Mouse (Mus musculus): ENCODE measurements around the gene Tmem150b.

Gene Tmem150b

DNA sequence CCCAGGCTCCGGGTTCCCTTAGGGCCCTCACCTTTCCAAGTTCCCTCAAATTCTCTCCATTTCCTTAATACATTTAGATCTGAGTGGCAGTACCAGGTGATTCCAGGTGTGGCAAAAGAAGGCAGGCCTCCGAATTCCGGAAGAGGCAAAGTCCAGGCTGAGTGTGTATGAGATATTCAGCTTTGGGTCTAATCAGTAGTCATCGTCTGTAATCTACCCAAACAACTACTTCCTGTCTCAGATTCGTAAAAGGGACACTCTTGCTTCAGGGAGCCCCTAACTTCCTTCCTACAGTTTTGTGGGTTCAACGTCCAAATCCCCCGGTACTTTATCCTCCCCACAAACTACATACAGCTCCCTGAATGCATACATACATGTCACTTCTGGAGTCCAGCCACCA is at the start of gene Tmem150b:
TSS of gene Tmem150b (minus strand) at position 81 of the 400 bp plus-strand sequence.
- in situ Hi-C loops (cut with MboI, MseI) = no loop called here

GRCm38 (mm10) chr7:4771202-4771601 is 46.2 kb upstream of the Tmem150b start, which contains the start of gene Fam71e2:
Gene Fam71e2, minus strand, starts transcription at chr7:4771302.
- in situ Hi-C loops (cut with MboI, MseI) = no loop called here

DNA sequence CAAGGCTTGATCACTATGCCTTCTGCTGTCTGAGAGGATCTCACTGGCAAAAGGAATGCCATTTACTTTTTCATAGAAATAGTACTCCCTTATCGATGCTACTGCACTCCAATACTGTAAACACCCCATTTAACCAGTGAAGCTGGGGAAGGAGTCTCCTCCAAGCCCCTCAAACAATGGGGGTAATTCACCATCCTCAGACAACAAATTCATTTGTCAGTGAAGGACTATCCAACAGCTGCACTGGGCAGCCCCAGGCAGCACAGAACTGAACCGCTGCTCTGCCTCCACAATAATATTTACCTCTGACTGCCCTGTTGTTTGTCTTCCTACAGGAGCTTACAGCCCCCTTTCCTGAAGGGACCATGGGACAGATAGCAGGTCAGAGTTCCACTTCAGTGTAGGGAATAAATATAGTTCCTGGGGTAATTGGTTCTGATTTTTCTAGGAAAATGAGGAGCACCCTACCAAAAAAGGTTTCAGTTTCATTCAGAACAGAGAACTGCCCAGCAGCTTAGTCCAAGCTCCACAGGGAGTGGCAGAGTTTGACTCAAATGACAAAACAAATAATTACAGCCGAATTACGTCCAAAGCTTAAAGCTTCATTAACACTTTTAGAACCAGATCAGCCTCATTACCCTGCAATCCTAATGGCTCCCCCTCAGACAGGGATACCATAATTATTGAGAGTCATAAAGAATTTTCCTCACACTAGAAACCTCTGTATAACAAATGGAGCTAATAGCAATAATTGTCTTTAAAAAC is 40.1 kb upstream of the Tmem150b start:
- in situ Hi-C loops (cut with MboI, MseI) = no loop called here

DNA sequence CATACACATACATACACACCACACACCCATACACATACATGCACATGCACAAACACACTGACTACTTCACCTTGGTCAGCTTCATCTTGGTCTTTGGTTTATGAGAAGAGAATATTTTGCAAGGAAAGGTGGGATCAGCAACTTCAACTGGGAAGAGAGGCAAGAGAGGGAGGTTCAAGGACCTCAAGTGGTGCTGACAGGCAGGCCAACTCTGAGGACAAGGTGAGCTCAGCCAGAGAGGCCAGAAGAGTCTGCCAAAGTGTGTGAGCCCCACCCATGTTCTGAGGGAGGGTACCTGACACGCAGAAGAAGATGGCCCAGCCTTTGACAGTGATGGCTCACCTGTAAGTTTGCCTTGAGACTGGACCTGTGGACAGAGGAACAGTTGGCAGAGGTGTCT is 34.6 kb upstream of the Tmem150b start:
- in situ Hi-C loops (cut with MboI, MseI) = no loop called here

- in situ Hi-C loops (cut with MboI, MseI) = loop anchor here (5.0 kb wide), 1 partner anchor 34 kb away; the partner anchor contains the start of gene Tmem238
Measured at GRCm38 (mm10) chr7:4752821-4753570, 27.9 kb upstream of the Tmem150b start, which contains the start of gene Cox6b2. Gene Cox6b2, minus strand, starts transcription at chr7:4753094.

- in situ Hi-C loops (cut with MboI, MseI) = loop anchor here (5.0 kb wide), 1 partner anchor 35 kb away; the partner anchor contains the start of gene Tmem238
Measured at GRCm38 (mm10) chr7:4751971-4752820, 27.1 kb upstream of the Tmem150b start.

DNA sequence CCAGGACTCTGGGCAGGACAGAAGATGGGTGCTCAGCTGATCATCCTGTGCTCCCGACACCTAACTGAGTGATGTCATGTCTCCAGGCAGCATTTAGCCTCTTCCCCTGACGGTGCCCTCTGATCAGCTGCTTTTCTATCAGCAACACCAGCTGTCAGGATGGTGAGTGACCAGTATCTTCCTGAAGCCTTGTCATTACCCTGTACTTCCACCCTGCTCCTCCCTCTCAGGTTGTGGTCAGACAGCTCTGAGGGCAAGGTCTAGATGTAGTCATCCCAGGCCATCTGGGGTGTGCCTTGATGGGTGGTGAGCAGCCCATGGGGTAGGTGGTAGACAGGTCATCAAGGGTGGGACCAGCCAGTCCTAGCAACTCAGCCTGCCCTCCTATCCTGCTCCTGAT is 24.1 kb upstream of the Tmem150b start:
- in situ Hi-C loops (cut with MboI, MseI) = no loop called here

DNA sequence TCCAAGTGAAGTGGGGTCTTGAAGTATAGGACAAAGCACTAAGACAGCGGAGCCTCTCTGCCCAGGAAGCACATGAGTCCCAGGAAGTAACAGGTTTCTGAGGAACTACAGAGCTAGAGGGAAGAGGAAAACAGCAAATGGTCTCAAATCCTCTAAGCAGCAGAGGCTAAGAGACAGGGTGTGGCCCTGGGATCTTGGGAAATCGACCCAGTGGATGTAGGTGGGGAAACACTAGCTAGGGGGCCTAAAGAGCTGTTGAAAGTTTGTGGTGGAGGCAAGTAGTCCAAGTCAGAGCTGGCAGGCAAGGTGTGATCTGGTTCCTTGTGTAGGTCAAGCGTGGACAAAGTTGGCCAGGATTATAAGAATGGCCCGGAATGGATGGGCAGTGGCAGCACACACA is 23.3 kb upstream of the Tmem150b start:
- in situ Hi-C loops (cut with MboI, MseI) = no loop called here

DNA sequence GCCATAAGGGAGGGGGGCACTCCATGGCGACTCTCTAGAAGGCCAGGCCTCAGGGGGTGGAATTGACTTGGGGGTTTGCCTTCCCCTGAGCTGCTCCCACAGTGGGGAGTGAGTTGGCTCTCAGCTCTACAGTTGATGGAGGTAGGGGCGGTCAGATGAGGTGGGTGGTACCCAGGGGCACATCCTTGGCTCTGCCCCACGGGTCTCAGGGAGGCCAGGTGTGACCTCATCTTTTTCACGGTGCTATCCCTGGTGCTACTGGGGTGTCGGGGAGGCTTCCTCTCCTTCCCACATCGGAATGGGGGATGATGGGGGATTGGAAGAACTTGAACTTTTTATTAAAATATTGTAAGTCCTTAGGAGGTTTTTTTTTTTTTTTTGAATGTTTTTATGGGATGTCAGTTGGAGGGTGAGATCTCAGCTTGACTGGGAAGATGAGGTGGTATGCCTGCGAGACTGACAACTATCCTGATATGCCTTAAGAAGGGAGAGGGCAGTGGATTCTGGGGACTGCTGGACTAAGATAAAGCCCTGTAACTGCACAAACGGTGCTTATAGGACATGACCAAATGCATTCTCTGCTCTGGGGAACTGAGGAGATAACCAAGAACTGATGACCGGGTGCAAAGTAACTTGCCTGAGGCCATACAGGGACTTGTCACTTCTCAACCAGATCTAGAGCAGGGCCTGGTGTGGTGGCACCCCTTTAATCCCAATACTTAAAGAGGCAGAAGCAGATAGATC is 22.3 kb upstream of the Tmem150b start:
- in situ Hi-C loops (cut with MboI, MseI) = no loop called here

DNA sequence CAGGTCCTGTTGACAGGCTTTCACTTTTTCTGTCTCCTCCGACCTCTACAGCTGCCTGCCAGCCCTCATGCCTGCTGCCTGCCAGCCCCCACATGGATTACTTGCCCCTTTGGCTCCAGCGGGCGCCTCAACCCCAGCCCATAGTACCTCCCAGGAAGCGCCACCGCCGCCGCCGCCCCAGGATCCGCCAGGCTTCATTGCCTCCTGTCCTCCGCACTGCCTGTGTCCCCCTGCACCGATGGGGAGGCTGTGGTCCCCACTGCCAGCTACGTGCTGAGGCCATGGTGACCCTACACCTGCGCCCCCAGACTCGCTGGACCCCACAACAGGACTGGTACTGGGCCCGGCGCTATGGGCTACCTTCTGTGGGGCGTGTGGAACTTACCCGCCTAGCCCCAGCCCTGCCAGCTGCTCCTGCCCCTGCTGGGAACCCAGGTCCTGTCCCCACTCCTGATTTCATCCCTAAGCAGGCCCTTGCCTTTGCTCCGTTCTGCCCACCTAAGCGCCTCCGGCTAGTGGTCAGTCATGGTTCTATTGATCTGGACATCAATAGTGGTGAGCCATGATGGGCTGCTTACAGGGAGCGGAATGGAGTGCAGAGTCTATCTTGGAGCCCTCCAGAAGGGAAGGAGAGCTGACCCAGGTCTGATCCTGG is 21.4 kb upstream of the Tmem150b start:
- in situ Hi-C loops (cut with MboI, MseI) = no loop called here

- in situ Hi-C loops (cut with MboI, MseI) = no loop called here
Measured at GRCm38 (mm10) chr7:4744886-4745285, 19.8 kb upstream of the Tmem150b start.

DNA sequence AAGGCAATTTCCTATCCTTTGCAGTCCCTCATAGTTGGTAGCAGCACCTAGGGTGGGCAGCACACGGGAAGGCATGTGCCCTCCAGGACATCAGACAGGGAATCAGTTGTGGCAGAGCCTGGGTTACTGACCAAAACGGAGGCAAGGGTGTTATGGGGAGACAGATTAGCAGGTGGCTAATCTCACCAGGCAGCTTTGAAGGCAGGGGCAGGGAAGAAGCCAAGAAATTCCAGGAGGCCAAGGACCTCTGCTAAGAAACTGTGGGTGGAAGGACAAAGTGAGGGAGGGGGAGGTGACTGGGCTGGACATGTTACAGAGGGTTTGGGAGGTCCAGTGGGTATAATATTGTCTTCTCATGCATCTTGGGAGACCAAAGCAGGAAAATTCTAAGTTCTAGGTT is 18.3 kb upstream of the Tmem150b start:
- in situ Hi-C loops (cut with MboI, MseI) = no loop called here

DNA sequence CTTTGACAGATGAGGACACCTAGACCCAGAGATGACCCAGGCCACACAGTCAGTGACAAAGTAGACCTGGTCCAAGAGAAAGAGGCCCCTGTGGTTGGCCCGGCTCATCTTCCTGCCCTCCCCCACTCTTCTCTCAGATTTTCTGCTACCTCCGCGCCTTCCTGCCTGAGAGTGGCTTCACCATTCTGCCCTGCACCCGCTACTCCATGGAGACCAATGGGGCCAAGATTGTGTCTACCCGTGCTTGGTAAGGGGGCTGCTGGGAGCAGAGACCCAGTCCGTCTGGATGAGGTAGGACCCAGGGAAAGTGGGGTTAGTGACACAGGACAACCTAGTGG is 17.4 kb upstream of the Tmem150b start:
- in situ Hi-C loops (cut with MboI, MseI) = no loop called here

DNA sequence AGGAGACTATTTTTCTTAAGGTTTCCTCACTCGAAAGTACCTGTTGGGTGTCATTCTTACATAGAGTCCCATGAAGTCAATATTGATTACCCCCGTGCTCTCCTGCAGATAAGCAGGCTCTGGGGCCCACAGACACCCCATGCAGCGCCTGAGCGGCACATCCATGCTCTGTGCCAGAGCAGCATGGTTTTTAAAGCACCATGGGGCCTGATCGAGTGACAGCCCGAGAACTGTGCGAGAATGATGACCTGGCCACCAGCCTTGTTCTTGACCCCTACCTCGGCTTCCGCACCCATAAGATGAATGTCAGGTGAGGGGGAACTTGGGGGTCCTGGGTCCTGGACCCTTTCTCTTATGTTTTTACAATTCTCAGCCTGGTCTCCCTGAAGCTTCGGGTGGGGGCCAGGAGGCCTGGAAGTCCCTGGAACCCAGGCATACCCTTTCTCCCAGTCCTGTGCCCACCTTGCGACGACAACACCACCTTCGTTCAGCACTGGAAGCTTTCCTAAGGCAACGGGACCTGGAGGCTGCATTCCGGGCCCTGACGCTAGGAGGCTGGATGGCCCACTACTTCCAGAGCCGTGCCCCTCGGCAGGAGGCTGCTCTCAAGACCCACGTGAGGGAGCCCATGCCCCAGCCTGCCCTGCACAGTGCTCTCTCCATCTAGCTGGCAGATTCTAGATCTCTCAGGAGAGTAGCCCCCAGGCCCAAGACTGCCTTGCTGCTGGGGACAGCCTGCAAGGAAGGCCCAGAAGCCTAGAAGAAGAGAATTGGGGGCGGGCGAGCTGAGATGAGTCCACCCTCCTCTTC is 16.8 kb upstream of the Tmem150b start:
- in situ Hi-C loops (cut with MboI, MseI) = no loop called here

DNA sequence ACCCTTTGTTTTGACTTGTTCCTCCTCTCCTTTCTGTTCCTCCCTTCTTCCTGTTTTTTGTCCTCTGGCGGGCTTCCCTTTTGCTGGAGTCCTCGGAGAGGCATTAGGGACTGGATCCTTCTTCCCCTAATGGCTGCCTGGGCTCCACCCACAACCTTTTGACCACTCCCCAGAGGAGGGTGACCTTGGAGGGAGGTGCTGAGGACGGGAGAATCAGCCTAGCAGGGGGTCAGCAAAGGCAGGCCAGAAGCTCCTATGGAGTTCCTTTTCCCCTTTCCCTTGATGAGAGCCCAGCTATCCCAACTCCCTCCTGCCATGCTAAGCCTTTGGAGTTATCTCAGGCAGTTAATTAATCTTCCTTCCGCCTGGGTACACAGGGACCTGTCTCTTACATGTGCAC is 16.1 kb upstream of the Tmem150b start:
- in situ Hi-C loops (cut with MboI, MseI) = no loop called here

GRCm38 (mm10) chr7:4740309-4740727 is 15.3 kb upstream of the Tmem150b start:
- in situ Hi-C loops (cut with MboI, MseI) = no loop called here

GRCm38 (mm10) chr7:4739544-4740275 is 14.7 kb upstream of the Tmem150b start, which contains the start of gene Kmt5c:
Gene Kmt5c, plus strand, starts transcription at chr7:4740115.
- in situ Hi-C loops (cut with MboI, MseI) = no loop called here

- in situ Hi-C loops (cut with MboI, MseI) = no loop called here
Measured at GRCm38 (mm10) chr7:4739041-4739543, 14.0 kb upstream of the Tmem150b start.

DNA sequence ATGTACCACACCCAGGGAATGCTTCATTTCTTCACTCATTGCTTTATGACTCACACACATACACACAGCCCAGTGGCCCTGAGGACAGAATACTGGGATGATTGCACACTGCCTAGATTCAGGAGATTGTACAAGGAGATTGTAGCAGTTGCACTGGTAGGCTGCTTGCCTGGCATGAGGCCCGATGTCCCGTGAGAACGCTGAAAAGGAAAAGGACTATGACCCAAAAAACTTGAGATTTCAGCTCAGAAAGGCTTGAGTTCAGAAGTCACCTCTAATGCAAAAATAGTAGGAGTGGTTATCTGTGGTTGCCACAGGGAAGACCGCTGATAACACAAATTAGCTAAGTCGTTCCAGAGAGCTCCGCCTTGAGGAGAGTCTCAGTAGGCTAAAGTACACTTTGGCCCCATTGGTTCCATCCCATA is 7.9 kb upstream of the Tmem150b start:
- in situ Hi-C loops (cut with MboI, MseI) = no loop called here

Data from T-helper 2 cell (primary cell).